Mouse (Mus musculus): ENCODE results near the gene Gamt. TPM values are rescaled to one million over a fixed set of nuclear protein-coding genes. Genes with fewer than 3 reads are reported as not detected.
"Not testable (repeated sequence)": the region's sequence is repeated elsewhere in the genome, so short reads cannot be mapped to it uniquely, and the experiment has no call there.

Gamt gene
- polyA plus RNA-seq, 1 experiment from 2014 or later = 59.0 TPM

GRCm38 (mm10) chr10:80248971-80249640, 11.7 kb downstream of the Gamt start, which contains the start of gene Ndufs7:
Ndufs7 (plus strand) TSS chr10:80249121.
- Histone ChIP-seq H3K4me2 (peak within 1 kb of the TSS; percentile 95), H3K4me3 (ENCODE audit: low read depth, low read length) (peak within 1 kb of the TSS; percentile 95), H3K4me1 (ENCODE audit: control insufficient read depth, insufficient read depth, low read length) (peaks cover 17% of the 10 kb centered on the region), H3K36me3 (ENCODE audit: control insufficient read depth, insufficient read depth, low read length) (peaks cover 12% of the 10 kb centered on the region), H3K9ac (ENCODE audit: low read depth, low read length) (peak within 1 kb of the TSS; percentile 98), H3K9me3 (replicated peaks; ENCODE audit: control insufficient read depth, low read length) (no peaks in the 10 kb centered on the region), H3K27me3 (ENCODE audit: control insufficient read depth, insufficient read depth, low read length) (no peaks in the 10 kb centered on the region), H3K27ac (ENCODE audit: low read depth, low read length) (peak within 1 kb of the TSS; percentile 92)
- under 1% methylated on average over 53 of the region's 53 CpGs for WGBS (ENCODE audit: insufficient replicate concordance)
- ATAC-seq (replicated peaks; ENCODE audit: insufficient number of reproducible peaks, low FRiP score, low TSS enrichment) = peak; percentile 84

- not testable (repeated sequence) for H3K27me3 ChIP-seq (ENCODE audit: control insufficient read depth, insufficient read depth, low read length); H3K27ac ChIP-seq (ENCODE audit: low read depth, low read length); ATAC-seq (replicated peaks; ENCODE audit: insufficient number of reproducible peaks, low FRiP score, low TSS enrichment); H3K9ac ChIP-seq (ENCODE audit: low read depth, low read length); H3K9me3 ChIP-seq (replicated peaks; ENCODE audit: control insufficient read depth, low read length)
- peaks cover 17% of the 10 kb centered on the region for H3K4me1 ChIP-seq (ENCODE audit: control insufficient read depth, insufficient read depth, low read length)
- peak overlapping the region; percentile 95 for H3K4me3 ChIP-seq (ENCODE audit: low read depth, low read length)
- WGBS (ENCODE audit: insufficient replicate concordance) = 47% methylated on average over 3 of the region's 3 CpGs
- H3K36me3 ChIP-seq (ENCODE audit: control insufficient read depth, insufficient read depth, low read length) = peaks cover 12% of the 10 kb centered on the region
- H3K4me2 ChIP-seq = peak overlapping the region; percentile 95
Observed at GRCm38 (mm10) chr10:80248437-80248836, 12.4 kb downstream of the Gamt start.

GRCm38 (mm10) chr10:80247849-80248248, 13.0 kb downstream of the Gamt start:
- peaks cover 12% of the 10 kb centered on the region for H3K36me3 ChIP-seq (ENCODE audit: control insufficient read depth, insufficient read depth, low read length)
- no peaks in the 10 kb centered on the region for H3K27me3 ChIP-seq (ENCODE audit: control insufficient read depth, insufficient read depth, low read length)
- H3K9ac ChIP-seq (ENCODE audit: low read depth, low read length) = no peak overlapping the region
- 52% methylated on average over 6 of the region's 6 CpGs for WGBS (ENCODE audit: insufficient replicate concordance)
- H3K4me3 ChIP-seq (ENCODE audit: low read depth, low read length) = no peak overlapping the region
- ATAC-seq (replicated peaks; ENCODE audit: insufficient number of reproducible peaks, low FRiP score, low TSS enrichment) = no peak
- H3K4me1 ChIP-seq (ENCODE audit: control insufficient read depth, insufficient read depth, low read length) = peaks cover 17% of the 10 kb centered on the region
- no peak overlapping the region for H3K27ac ChIP-seq (ENCODE audit: low read depth, low read length)
- H3K9me3 ChIP-seq (replicated peaks; ENCODE audit: control insufficient read depth, low read length) = no peaks in the 10 kb centered on the region
- H3K4me2 ChIP-seq = peak overlapping the region; percentile 32

GRCm38 (mm10) chr10:80245600-80245999, 15.2 kb downstream of the Gamt start:
- no peak for ATAC-seq (replicated peaks; ENCODE audit: insufficient number of reproducible peaks, low FRiP score, low TSS enrichment)
- WGBS (ENCODE audit: insufficient replicate concordance) = 2% methylated on average over 4 of the region's 4 CpGs
- peaks cover 22% of the 10 kb centered on the region for H3K4me1 ChIP-seq (ENCODE audit: control insufficient read depth, insufficient read depth, low read length)
- 0 out of 2 replicates have a peak overlapping the region, but pooled peaks have one; percentile 0 for H3K9ac ChIP-seq (ENCODE audit: low read depth, low read length)
- H3K4me3 ChIP-seq (ENCODE audit: low read depth, low read length) = no peak overlapping the region
- H3K27me3 ChIP-seq (ENCODE audit: control insufficient read depth, insufficient read depth, low read length) = no peaks in the 10 kb centered on the region
- 0 out of 2 replicates have a peak overlapping the region, but pooled peaks have one; percentile 14 for H3K4me2 ChIP-seq
- H3K9me3 ChIP-seq (replicated peaks; ENCODE audit: control insufficient read depth, low read length) = no peaks in the 10 kb centered on the region
- H3K27ac ChIP-seq (ENCODE audit: low read depth, low read length) = no peak overlapping the region
- peaks cover 26% of the 10 kb centered on the region for H3K36me3 ChIP-seq (ENCODE audit: control insufficient read depth, insufficient read depth, low read length)

- H3K27ac ChIP-seq (ENCODE audit: low read depth, low read length) = no peak overlapping the region
- ATAC-seq (replicated peaks; ENCODE audit: insufficient number of reproducible peaks, low FRiP score, low TSS enrichment) = no peak
- WGBS (ENCODE audit: insufficient replicate concordance) = 46% methylated on average over 5 of the region's 5 CpGs
Observed at GRCm38 (mm10) chr10:80244791-80245399, 15.9 kb downstream of the Gamt start.

GRCm38 (mm10) chr10:80242607-80243006, 18.2 kb downstream of the Gamt start:
- WGBS (ENCODE audit: insufficient replicate concordance) = 67% methylated on average over 3 of the region's 3 CpGs
- Histone ChIP-seq H3K9ac (ENCODE audit: low read depth, low read length) (no peak overlapping the region), H3K27ac (ENCODE audit: low read depth, low read length) (peak overlapping the region; percentile 80; the same call in 1 of the 2 replicates), H3K9me3 (replicated peaks; ENCODE audit: control insufficient read depth, low read length) (no peaks in the 10 kb centered on the region), H3K4me3 (ENCODE audit: low read depth, low read length) (no peak overlapping the region), H3K4me2 (no peak overlapping the region), H3K4me1 (ENCODE audit: control insufficient read depth, insufficient read depth, low read length) (peaks cover 13% of the 10 kb centered on the region), H3K36me3 (ENCODE audit: control insufficient read depth, insufficient read depth, low read length) (peaks cover 43% of the 10 kb centered on the region), H3K27me3 (ENCODE audit: control insufficient read depth, insufficient read depth, low read length) (no peaks in the 10 kb centered on the region)
- ATAC-seq (replicated peaks; ENCODE audit: insufficient number of reproducible peaks, low FRiP score, low TSS enrichment) = 0 out of 2 replicates have a peak, but pooled peaks have one; percentile 12

More at GRCm38 (mm10) chr10:80244791-80245399, 15.9 kb downstream of the Gamt start:
- Histone ChIP-seq H3K4me3 (ENCODE audit: low read depth, low read length) (no peak overlapping the region), H3K4me1 (ENCODE audit: control insufficient read depth, insufficient read depth, low read length) (peaks cover 15% of the 10 kb centered on the region), H3K36me3 (ENCODE audit: control insufficient read depth, insufficient read depth, low read length) (peaks cover 28% of the 10 kb centered on the region), H3K9me3 (replicated peaks; ENCODE audit: control insufficient read depth, low read length) (no peaks in the 10 kb centered on the region), H3K9ac (ENCODE audit: low read depth, low read length) (no peak overlapping the region), H3K27me3 (ENCODE audit: control insufficient read depth, insufficient read depth, low read length) (no peaks in the 10 kb centered on the region), H3K4me2 (no peak overlapping the region)

GRCm38 (mm10) chr10:80242088-80242487, 18.7 kb downstream of the Gamt start:
- H3K9ac ChIP-seq (ENCODE audit: low read depth, low read length) = 0 out of 2 replicates have a peak overlapping the region, but pooled peaks have one; percentile 10
- H3K4me1 ChIP-seq (ENCODE audit: control insufficient read depth, insufficient read depth, low read length) = peaks cover 13% of the 10 kb centered on the region
- H3K36me3 ChIP-seq (ENCODE audit: control insufficient read depth, insufficient read depth, low read length) = peaks cover 47% of the 10 kb centered on the region
- 40% methylated on average over 9 of the region's 9 CpGs for WGBS (ENCODE audit: insufficient replicate concordance)
- ATAC-seq (replicated peaks; ENCODE audit: insufficient number of reproducible peaks, low FRiP score, low TSS enrichment) = peak; percentile 33
- no peak overlapping the region for H3K4me3 ChIP-seq (ENCODE audit: low read depth, low read length)
- H3K27me3 ChIP-seq (ENCODE audit: control insufficient read depth, insufficient read depth, low read length) = no peaks in the 10 kb centered on the region
- no peak overlapping the region for H3K4me2 ChIP-seq
- peak overlapping the region; percentile 80 for H3K27ac ChIP-seq (ENCODE audit: low read depth, low read length)
- no peaks in the 10 kb centered on the region for H3K9me3 ChIP-seq (replicated peaks; ENCODE audit: control insufficient read depth, low read length)

GRCm38 (mm10) chr10:80239791-80240190, 21.0 kb downstream of the Gamt start:
- Histone ChIP-seq H3K9ac (ENCODE audit: low read depth, low read length) (no peak overlapping the region), H3K36me3 (ENCODE audit: control insufficient read depth, insufficient read depth, low read length) (peaks cover 62% of the 10 kb centered on the region), H3K27me3 (ENCODE audit: control insufficient read depth, insufficient read depth, low read length) (no peaks in the 10 kb centered on the region), H3K27ac (ENCODE audit: low read depth, low read length) (no peak overlapping the region), H3K9me3 (replicated peaks; ENCODE audit: control insufficient read depth, low read length) (no peaks in the 10 kb centered on the region), H3K4me3 (ENCODE audit: low read depth, low read length) (no peak overlapping the region), H3K4me2 (no peak overlapping the region), H3K4me1 (ENCODE audit: control insufficient read depth, insufficient read depth, low read length) (peaks cover 6% of the 10 kb centered on the region)
- no peak for ATAC-seq (replicated peaks; ENCODE audit: insufficient number of reproducible peaks, low FRiP score, low TSS enrichment)
- WGBS (ENCODE audit: insufficient replicate concordance) = 91% methylated on average over 6 of the region's 6 CpGs

Data from heart, embryonic 11.5 days (tissue).